In genomic region chr12:73113196-73113595, GRCm38 (mm10) we compare ENCODE assay signal across 8 mouse cellular contexts. TPM values are rescaled to one million over a fixed set of nuclear protein-coding genes. Genes with fewer than 3 reads are reported as not detected.
DNase-seq lines count a peak whose midpoint lies in the region; ATAC-seq lines count a peak whose summit lies in the region.

TSS of gene Six4 (minus strand) at chr12:73113456.

- H3K9ac ChIP-seq in embryonic facial prominence, embryonic 14.5 days (ENCODE audit: low read depth, low read length) = peak within 1 kb of the TSS; percentile 91
- peak within 1 kb of the TSS; percentile 86 for H3K9ac ChIP-seq in heart, embryonic 11.5 days (ENCODE audit: low read depth, low read length)
- H3K9ac ChIP-seq in kidney, embryonic 14.5 days (ENCODE audit: low read depth, low read length) = peak within 1 kb of the TSS; percentile 87
- H3K9ac ChIP-seq in liver, embryonic 12.5 days = peak within 1 kb of the TSS; percentile 25

- DNase-seq in CD4-positive, CD25-positive, alpha-beta regulatory T cell, adult 2 months (ENCODE audit: low read depth, low spot score) = peak; percentile 27
- DNase-seq in adrenal gland, postnatal 36 days = peak; percentile 82 to 85
- DNase-seq in embryonic facial prominence, embryonic 14.5 days (ENCODE audit: low spot score) = peak; percentile 95
- DNase-seq in neural tube, embryonic 10.5 days (ENCODE audit: extremely low spot score, low spot score) = peak; percentile 85
- DNase-seq in urinary bladder, adult 2 months (ENCODE audit: low spot score) = peak; percentile 63

- peak within 1 kb of the TSS; percentile 74 for H3K4me3 ChIP-seq in embryonic facial prominence, embryonic 14.5 days (ENCODE audit: low read depth, low read length)
- peak within 1 kb of the TSS; percentile 86 for H3K4me3 ChIP-seq in heart, embryonic 11.5 days (ENCODE audit: low read depth, low read length)
- H3K4me3 ChIP-seq in kidney, embryonic 14.5 days (ENCODE audit: low read length) = peak within 1 kb of the TSS; percentile 74
- peak within 1 kb of the TSS; percentile 58 for H3K4me3 ChIP-seq in liver, embryonic 12.5 days

- no peaks in the 10 kb centered on the region for H3K27me3 ChIP-seq in embryonic facial prominence, embryonic 14.5 days (replicated peaks; ENCODE audit: control insufficient read depth, insufficient read depth, low read length)
- no peaks in the 10 kb centered on the region for H3K27me3 ChIP-seq in heart, embryonic 11.5 days (ENCODE audit: control insufficient read depth, insufficient read depth, low read length)
- H3K27me3 ChIP-seq in kidney, embryonic 14.5 days (ENCODE audit: control insufficient read depth, insufficient read depth, low read length) = no peaks in the 10 kb centered on the region
- peaks cover 83% of the 10 kb centered on the region for H3K27me3 ChIP-seq in liver, embryonic 12.5 days (replicated peaks)

- WGBS in embryonic facial prominence, embryonic 14.5 days = under 1% methylated on average over 20 of the region's 20 CpGs
- under 1% methylated on average over 20 of the region's 20 CpGs for WGBS in heart, embryonic 11.5 days (ENCODE audit: insufficient replicate concordance)
- WGBS in kidney, embryonic 14.5 days = 0% methylated on average over 19 of the region's 20 CpGs
- WGBS in liver, embryonic 12.5 days (ENCODE audit: insufficient replicate concordance) = 4% methylated on average over 20 of the region's 20 CpGs

- H3K9me3 ChIP-seq in embryonic facial prominence, embryonic 14.5 days (ENCODE audit: control insufficient read depth, low read length) = no peaks in the 10 kb centered on the region
- no peaks in the 10 kb centered on the region for H3K9me3 ChIP-seq in heart, embryonic 11.5 days (replicated peaks; ENCODE audit: control insufficient read depth, low read length)
- no peaks in the 10 kb centered on the region for H3K9me3 ChIP-seq in kidney, embryonic 14.5 days (ENCODE audit: control insufficient read depth, low read length)
- H3K9me3 ChIP-seq in liver, embryonic 12.5 days (replicated peaks) = no peaks in the 10 kb centered on the region

- peaks cover 11% of the 10 kb centered on the region for H3K36me3 ChIP-seq in embryonic facial prominence, embryonic 14.5 days (ENCODE audit: control insufficient read depth, insufficient read depth, low read length)
- H3K36me3 ChIP-seq in heart, embryonic 11.5 days (ENCODE audit: control insufficient read depth, insufficient read depth, low read length) = no peaks in the 10 kb centered on the region
- H3K36me3 ChIP-seq in kidney, embryonic 14.5 days (ENCODE audit: control insufficient read depth, insufficient read depth, low read length) = peaks cover 5% of the 10 kb centered on the region; the same call in 1 of the 2 replicates
- H3K36me3 ChIP-seq in liver, embryonic 12.5 days = no peaks in the 10 kb centered on the region

- peak; percentile 94 for ATAC-seq in embryonic facial prominence, embryonic 14.5 days (ENCODE audit: low read depth)
- peak; percentile 89 for ATAC-seq in heart, embryonic 11.5 days (replicated peaks; ENCODE audit: insufficient number of reproducible peaks, low FRiP score, low TSS enrichment)
- ATAC-seq in kidney, embryonic 14.5 days (ENCODE audit: low FRiP score, low TSS enrichment) = peak; percentile 86
- peak; percentile 63 for ATAC-seq in liver, embryonic 12.5 days

- H3K4me2 ChIP-seq in embryonic facial prominence, embryonic 14.5 days (ENCODE audit: low read depth, low read length) = peak within 1 kb of the TSS; percentile 85
- H3K4me2 ChIP-seq in heart, embryonic 11.5 days = peak within 1 kb of the TSS; percentile 99
- H3K4me2 ChIP-seq in kidney, embryonic 14.5 days (replicated peaks; ENCODE audit: low read depth, low read length) = peak within 1 kb of the TSS; percentile 95
- peak within 1 kb of the TSS; percentile 83 for H3K4me2 ChIP-seq in liver, embryonic 12.5 days

- peaks cover 20% of the 10 kb centered on the region for H3K4me1 ChIP-seq in embryonic facial prominence, embryonic 14.5 days (ENCODE audit: control insufficient read depth, insufficient read depth, low read length)
- peaks cover 6% of the 10 kb centered on the region; the same call in 1 of the 2 replicates for H3K4me1 ChIP-seq in heart, embryonic 11.5 days (ENCODE audit: control insufficient read depth, insufficient read depth, low read length)
- peaks cover 15% of the 10 kb centered on the region for H3K4me1 ChIP-seq in kidney, embryonic 14.5 days (ENCODE audit: control insufficient read depth, insufficient read depth, low read length)
- H3K4me1 ChIP-seq in liver, embryonic 12.5 days = peaks cover 32% of the 10 kb centered on the region

- H3K27ac ChIP-seq in embryonic facial prominence, embryonic 14.5 days (replicated peaks; ENCODE audit: low read depth, low read length) = peak within 1 kb of the TSS; percentile 87
- H3K27ac ChIP-seq in heart, embryonic 11.5 days (ENCODE audit: low read depth, low read length) = peak within 1 kb of the TSS; percentile 77
- peak within 1 kb of the TSS; percentile 94 for H3K27ac ChIP-seq in kidney, embryonic 14.5 days (ENCODE audit: low read depth, low read length)
- no peak within 1 kb of the TSS for H3K27ac ChIP-seq in liver, embryonic 12.5 days

RNA-seq across cellular contexts. Expression of gene Six4, which starts in this region (rescaled TPM):
- 1 to 10 TPM in 1 of 2 experiments, under 1 TPM in 1; 0.95 to 1.4 TPM for total RNA-seq in adrenal gland, postnatal 36 days (2021)
- 6.3 and 7.0 TPM in 2 replicates for polyA plus RNA-seq in embryonic facial prominence, embryonic 14.5 days (2014; fragmentation: Nextera tagmentation; extraction: Ambion mirVana)
- 2.5 and 3.0 TPM in 2 replicates for polyA plus RNA-seq in heart, embryonic 11.5 days (2014; fragmentation: Nextera tagmentation; extraction: Ambion mirVana)
- 4.5 and 7.5 TPM in 2 replicates for polyA plus RNA-seq in kidney, embryonic 14.5 days (2014; fragmentation: Nextera tagmentation; extraction: Ambion mirVana)
- polyA plus RNA-seq in liver, embryonic 12.5 days (2016; fragmentation: Nextera tagmentation; extraction: Ambion mirVana) = 0.18 and 0.29 TPM in 2 replicates
- 3.9 and 4.0 TPM in 2 replicates for polyA plus RNA-seq in urinary bladder, adult 2 months (2012; rRNA removed)

Comparison
In these comparisons a context has a peak if more than half of its experiments do, and no peak if none do; other contexts are left out.
1. Peak in ATAC-seq, H3K4me3 ChIP-seq, H3K9ac ChIP-seq and H3K4me2 ChIP-seq in liver, embryonic 12.5 days; RNA of the gene not detected or under 1 TPM.
2. DNase-seq: peak in every context shown above with its lines; median percentile 95 in embryonic facial prominence, embryonic 14.5 days; 85 in neural tube, embryonic 10.5 days; 84 in adrenal gland, postnatal 36 days; 63 in urinary bladder, adult 2 months; 27 in CD4-positive, CD25-positive, alpha-beta regulatory T cell, adult 2 months.
3. H3K9ac ChIP-seq: peak in every context shown above with its lines; median percentile 91 in embryonic facial prominence, embryonic 14.5 days; 87 in kidney, embryonic 14.5 days; 86 in heart, embryonic 11.5 days; 25 in liver, embryonic 12.5 days.